Mouse (Mus musculus) limb, embryonic 14.5 days (tissue): ENCODE data around the gene Icosl. TPM values are rescaled to one million over a fixed set of nuclear protein-coding genes. Genes with fewer than 3 reads are reported as not detected.
"Not testable (repeated sequence)": the region's sequence is repeated elsewhere in the genome, so short reads cannot be mapped to it uniquely, and the experiment has no call there.

Source experiments
- ATAC-seq: fragments of 200-750 bp; cut with Nextera tagmentation; 2 replicates; pipeline ENCODE4 v1.8.0; 2017; ENCODE audit warnings: low read depth, moderate number of reproducible peaks, moderate TSS enrichment; ENCODE audit not compliant: low FRiP score
- DNase-seq: peaks from one replicate; pipeline ENCODE4 v3.0.0-alpha.2; 2015; ENCODE audit warnings: low spot score
- H3K27ac ChIP-seq: fragments of 300-500 bp; sonication (generic); replicated peaks from 2 replicates; pipeline ENCODE4 v1.5.1; 2014; ENCODE audit warnings: low read depth, mild to moderate bottlenecking, low read length, moderate library complexity, mixed read lengths
- H3K27me3 ChIP-seq: fragments of 300-500 bp; sonication (generic); 2 replicates; pipeline ENCODE4 v1.6.1; 2014; ENCODE audit warnings: low read length, mixed read lengths; ENCODE audit not compliant: control insufficient read depth, insufficient read depth
- H3K36me3 ChIP-seq: fragments of 300-500 bp; sonication (generic); 2 replicates; pipeline ENCODE4 v1.6.1; 2014; ENCODE audit warnings: mild to moderate bottlenecking, low read length, moderate library complexity, mixed read lengths; ENCODE audit not compliant: control insufficient read depth, insufficient read depth
- H3K4me1 ChIP-seq: fragments of 300-500 bp; sonication (generic); 2 replicates; pipeline ENCODE4 v1.6.1; 2014; ENCODE audit warnings: antibody characterized with exemption, low read length, mixed read lengths; ENCODE audit not compliant: control insufficient read depth, insufficient read depth
- H3K4me2 ChIP-seq: fragments of 300-500 bp; sonication (generic); replicated peaks from 2 replicates; pipeline ENCODE4 v1.6.1; 2014; ENCODE audit warnings: low read depth, mild to moderate bottlenecking, low read length, moderate library complexity; ENCODE audit not compliant: severe bottlenecking
- H3K4me3 ChIP-seq: fragments of 300-500 bp; sonication (generic); replicated peaks from 2 replicates; pipeline ENCODE4 v1.5.1; 2014; ENCODE audit warnings: low read length
- H3K9ac ChIP-seq: fragments of 300-500 bp; sonication (generic); 2 replicates; pipeline ENCODE4 v1.6.1; 2014; ENCODE audit warnings: mild to moderate bottlenecking, low read depth, low read length, moderate library complexity; ENCODE audit not compliant: severe bottlenecking
- H3K9me3 ChIP-seq: fragments of 300-500 bp; sonication (generic); 2 replicates; pipeline ENCODE4 v1.6.1; 2016; ENCODE audit warnings: low read length; ENCODE audit not compliant: control insufficient read depth
- POLR2A ChIP-seq: fragments of 200-500 bp; IDR thresholded peaks from 2 replicates; pipeline ENCODE4 v1.8.0; 2012; ENCODE audit warnings: inconsistent platforms, mild to moderate bottlenecking, moderate library complexity, borderline replicate concordance; ENCODE audit not compliant: insufficient read depth, insufficient read length; ENCODE audit errors: extremely low read depth
- WGBS: fragments of 180-500 bp; shearing (Covaris S2); extraction: QIAGEN DNeasy Blood & Tissue Kit; methylation state at CpG from one replicate; pipeline ENCODE4 v1.1.7; 2014; 5-methylcytosine and 5-hydroxymethylcytosine counted together
- polyA plus RNA-seq, 2 experiments: library from polyadenylated mRNA; depleted of rRNA in 1 of 2; stranded (reverse) in 1 of 2; unstranded in 1 of 2; fragments of >200 nt; fragmentation: Nextera tagmentation in 1 of 2; extraction: Ambion mirVana in 1 of 2; gene quantifications; 2 replicates each; pipeline versions ENCODE4 v1.2.1 to v1.2.3; 2012 to 2014

Icosl gene
- polyA plus RNA-seq, 2 experiments: 5.6 to 8.7 TPM

DNA sequence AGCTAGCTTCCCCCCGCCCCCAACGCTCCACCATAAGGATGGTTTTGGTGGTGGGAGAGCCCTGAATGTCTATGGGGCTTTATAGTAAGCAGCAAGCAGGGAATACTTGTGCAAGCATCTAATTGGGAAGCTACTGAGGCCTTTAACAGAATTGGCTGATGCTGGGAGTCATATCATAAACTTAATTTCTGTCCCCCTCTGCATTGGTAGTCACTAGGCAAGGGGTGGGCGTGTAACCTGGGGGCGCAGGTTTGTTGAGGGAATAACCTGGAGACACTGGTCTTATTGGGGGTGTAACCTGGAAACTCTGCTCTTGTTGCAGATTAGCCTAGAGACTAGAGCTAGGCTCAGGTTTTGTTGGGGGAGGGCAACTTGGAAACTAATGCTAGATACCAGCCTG lies 50.3 kb downstream of the Icosl start:
- no peaks in the 10 kb centered on the region for H3K9me3 ChIP-seq
- WGBS: 94% methylated on average over 4 of the region's 4 CpGs
- no peak for DNase-seq

DNA sequence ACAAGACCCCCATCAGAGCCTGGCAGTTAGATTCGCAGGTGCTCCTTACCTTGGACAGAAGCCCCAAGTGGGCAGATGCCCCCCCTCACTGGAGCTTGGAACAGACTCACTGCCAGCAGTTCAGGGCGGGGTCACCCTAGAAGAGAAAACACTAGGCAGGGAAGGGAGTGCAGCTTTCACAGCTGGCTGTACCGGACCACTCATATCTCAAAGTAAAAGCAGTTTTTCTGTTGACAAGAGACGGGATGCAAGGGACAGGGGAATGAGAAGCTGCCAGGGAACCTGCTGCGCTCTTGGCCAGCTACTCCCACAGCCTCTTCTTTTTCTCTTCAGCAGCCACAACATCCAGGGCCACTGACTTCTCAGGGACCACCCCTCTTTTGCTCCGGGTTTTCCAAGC lies 55.0 kb downstream of the Icosl start:
- not testable (repeated sequence) for H3K9ac ChIP-seq, H3K36me3 ChIP-seq, DNase-seq, H3K9me3 ChIP-seq, H3K4me1 ChIP-seq, H3K27me3 ChIP-seq, H3K4me2 ChIP-seq, ATAC-seq, H3K27ac ChIP-seq, H3K4me3 ChIP-seq
- 71% methylated on average over 6 of the region's 6 CpGs for WGBS

More for the DNA sequence above, 50.3 kb downstream of the Icosl start:
- no peak for ATAC-seq
- no peak overlapping the region for H3K27ac ChIP-seq
- no peak for TF ChIP-seq POLR2A
- H3K4me1 ChIP-seq: no peaks in the 10 kb centered on the region
- H3K36me3 ChIP-seq: no peaks in the 10 kb centered on the region
- no peak overlapping the region for H3K4me3 ChIP-seq
- no peak overlapping the region for H3K9ac ChIP-seq
- H3K27me3 ChIP-seq: no peaks in the 10 kb centered on the region
- H3K4me2 ChIP-seq: no peak overlapping the region

DNA sequence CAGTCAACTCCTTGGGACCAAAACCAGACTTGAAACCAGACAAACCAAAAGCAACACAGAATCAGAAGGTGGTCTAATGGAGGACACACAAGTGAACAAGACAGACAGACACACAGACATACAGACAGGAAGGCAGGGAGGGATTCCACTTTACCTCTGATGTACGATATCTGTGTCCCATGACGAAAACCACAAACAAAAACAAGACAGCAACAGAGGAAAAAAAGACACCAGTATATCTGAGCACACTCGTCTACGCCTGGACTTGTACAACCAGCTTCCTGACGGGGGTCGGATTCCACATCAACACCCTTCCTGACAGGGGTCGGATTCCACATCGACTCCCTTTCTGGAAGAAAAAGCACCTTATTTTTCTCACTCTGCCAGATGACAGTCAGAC lies 56.0 kb downstream of the Icosl start:
- not testable (repeated sequence) for H3K36me3 ChIP-seq, H3K4me3 ChIP-seq, DNase-seq, H3K9ac ChIP-seq, H3K27me3 ChIP-seq, H3K4me2 ChIP-seq, H3K27ac ChIP-seq, ATAC-seq, H3K9me3 ChIP-seq
- H3K4me1 ChIP-seq: peaks cover 11% of the 10 kb centered on the region
- 53% methylated on average over 8 of the region's 8 CpGs for WGBS

DNA sequence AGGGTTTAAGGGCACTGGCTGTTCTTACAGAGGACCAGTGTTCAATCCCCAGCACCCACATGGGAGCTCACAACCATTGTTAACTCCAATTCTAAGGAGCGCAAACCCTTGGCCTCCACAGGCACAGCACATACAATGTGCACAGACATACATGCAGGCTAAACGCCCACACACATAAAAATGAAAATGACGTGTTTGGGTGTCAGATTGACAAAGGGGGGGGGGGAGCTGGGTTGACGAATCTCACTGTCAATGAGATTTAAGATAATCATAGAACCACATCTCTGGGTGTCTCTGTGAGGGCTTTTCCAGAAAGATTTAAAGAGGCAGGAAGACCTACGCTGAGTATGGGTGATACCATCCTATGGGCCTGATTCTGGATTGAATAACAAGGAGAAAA lies 57.2 kb downstream of the Icosl start:
- H3K4me3 ChIP-seq: no peak overlapping the region
- no peak overlapping the region for H3K4me2 ChIP-seq
- 90% methylated on average over 5 of the region's 5 CpGs for WGBS
- DNase-seq (no peak), ATAC-seq (no peak)
- H3K36me3 ChIP-seq: no peaks in the 10 kb centered on the region
- H3K4me1 ChIP-seq: peaks cover 11% of the 10 kb centered on the region
- no peak overlapping the region for H3K9ac ChIP-seq
- no peaks in the 10 kb centered on the region for H3K27me3 ChIP-seq
- H3K27ac ChIP-seq: no peak overlapping the region
- TF ChIP-seq POLR2A: no peak
- no peaks in the 10 kb centered on the region for H3K9me3 ChIP-seq

DNA sequence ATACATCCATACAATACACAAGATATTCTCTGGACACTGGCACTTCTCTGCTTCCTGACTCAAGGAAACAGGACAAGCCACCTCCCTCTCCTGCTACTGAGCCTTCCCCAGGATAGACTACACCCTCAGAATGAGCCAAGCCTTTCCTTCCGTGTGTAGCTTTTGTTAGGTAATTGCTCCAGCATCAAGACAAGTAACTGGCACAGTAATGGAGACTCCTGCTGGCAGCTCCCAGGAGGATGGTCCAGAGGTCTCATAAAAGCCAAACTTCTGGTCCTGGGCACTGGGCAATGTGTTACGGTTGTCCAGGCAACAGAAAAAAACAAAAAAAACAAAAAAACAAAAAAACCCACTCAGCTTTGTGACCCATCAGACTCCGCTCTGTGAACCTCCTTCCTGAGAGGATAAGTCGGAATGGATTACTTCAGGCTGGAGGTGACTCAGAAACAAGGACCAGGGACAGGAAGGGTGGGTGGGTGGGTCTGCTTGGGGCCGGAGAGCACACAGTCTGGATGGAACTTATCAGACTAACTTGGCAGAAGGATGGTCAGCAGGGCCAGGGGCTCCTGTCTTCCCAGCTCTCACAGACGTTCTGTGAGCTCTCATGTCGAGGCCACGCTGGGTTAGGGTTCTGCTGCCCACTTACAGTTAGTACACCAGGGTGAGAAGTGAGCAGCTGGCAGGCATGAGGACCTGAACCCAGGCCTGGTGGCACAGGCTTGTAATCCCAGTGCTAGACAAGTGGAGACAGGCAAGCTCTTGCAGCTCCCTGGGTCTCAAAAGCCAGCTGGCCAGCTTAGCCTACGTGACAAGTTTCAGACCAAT lies 58.2 kb downstream of the Icosl start:
- WGBS: 60% methylated on average over 9 of the region's 9 CpGs
- no peaks in the 10 kb centered on the region for H3K27me3 ChIP-seq
- no peaks in the 10 kb centered on the region for H3K9me3 ChIP-seq
- H3K36me3 ChIP-seq: no peaks in the 10 kb centered on the region
- H3K4me3 ChIP-seq: no peak overlapping the region
- TF ChIP-seq POLR2A: no peak
- no peak overlapping the region for H3K9ac ChIP-seq
- no peak overlapping the region for H3K4me2 ChIP-seq
- peaks cover 11% of the 10 kb centered on the region for H3K4me1 ChIP-seq
- H3K27ac ChIP-seq: no peak overlapping the region
- DNase-seq (no peak), ATAC-seq (no peak)

DNA sequence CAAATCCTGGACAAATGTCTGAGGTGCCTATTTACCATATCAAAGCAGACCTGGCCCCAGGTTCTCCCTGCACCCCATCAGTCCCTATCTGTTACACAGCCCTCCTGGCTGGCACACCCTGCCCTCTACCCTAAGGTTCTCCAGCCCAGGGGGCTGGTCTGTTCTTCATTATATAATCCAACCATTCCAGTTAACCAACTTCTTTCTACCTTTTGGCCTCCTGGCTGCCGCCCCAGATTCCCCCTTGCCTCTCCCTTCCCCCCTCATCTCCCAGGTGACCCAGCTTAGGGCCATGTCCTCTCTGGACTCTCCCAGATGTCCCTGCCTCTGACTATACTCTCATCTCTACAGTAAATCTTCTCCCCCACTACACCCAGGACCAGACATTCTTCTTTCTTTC lies 58.8 kb downstream of the Icosl start:
- H3K9ac ChIP-seq: no peak overlapping the region
- DNase-seq: no peak
- H3K36me3 ChIP-seq: no peaks in the 10 kb centered on the region
- no peak overlapping the region for H3K4me2 ChIP-seq
- H3K4me3 ChIP-seq: no peak overlapping the region
- H3K27ac ChIP-seq: no peak overlapping the region
- ATAC-seq: no peak
- peaks cover 11% of the 10 kb centered on the region for H3K4me1 ChIP-seq
- no peak for TF ChIP-seq POLR2A
- no peaks in the 10 kb centered on the region for H3K9me3 ChIP-seq
- WGBS: 25% methylated on average over 1 of the region's 1 CpGs
- H3K27me3 ChIP-seq: no peaks in the 10 kb centered on the region
